Mouse (Mus musculus): Measurements from ENCODE around the gene Nbeal2. TPM values are rescaled to one million over a fixed set of nuclear protein-coding genes. Genes with fewer than 3 reads are reported as not detected.

Nbeal2 gene
- polyA plus RNA-seq, 1 experiment from 2014 or later: 5.0 TPM

DNA sequence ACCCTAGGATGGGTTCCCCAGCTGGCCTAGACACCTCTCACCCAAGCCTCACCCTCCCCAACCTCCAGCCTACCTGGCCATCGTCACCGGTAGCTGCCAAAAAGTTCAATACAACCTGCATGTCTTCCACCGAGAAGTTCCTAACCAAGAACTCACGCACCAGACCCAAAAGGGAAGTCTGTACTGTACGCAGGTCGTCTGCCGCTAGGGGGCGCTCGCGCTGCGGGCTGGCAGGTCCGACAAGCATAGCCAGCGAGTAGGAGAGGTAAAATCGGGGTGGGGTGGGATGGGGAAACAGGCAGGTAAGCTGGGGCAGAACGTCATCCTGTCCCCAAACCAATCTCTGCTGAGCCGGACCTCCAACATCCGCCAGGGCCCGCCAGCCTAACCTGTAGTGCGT is 18.7 kb downstream of the Nbeal2 start:
- 9% methylated on average over 19 of the region's 19 CpGs for WGBS
- Histone ChIP-seq H3K36me3 (ENCODE audit: insufficient read depth, low read length) (peaks cover 19% of the 10 kb centered on the region; the same call in 1 of the 2 replicates), H3K4me2 (replicated peaks; ENCODE audit: low read depth, low read length) (no peak overlapping the region), H3K9ac (replicated peaks; ENCODE audit: low read length) (no peak overlapping the region), H3K9me3 (ENCODE audit: low read length) (no peaks in the 10 kb centered on the region), H3K27ac (ENCODE audit: low read length) (no peak overlapping the region), H3K4me3 (ENCODE audit: low read length) (no peak overlapping the region), H3K4me1 (ENCODE audit: insufficient read depth, low read length) (peaks cover 16% of the 10 kb centered on the region), H3K27me3 (ENCODE audit: insufficient read depth, low read length) (peaks cover 10% of the 10 kb centered on the region; the same call in 1 of the 2 replicates)
- no peak for ATAC-seq (ENCODE audit: low FRiP score, low TSS enrichment)

DNA sequence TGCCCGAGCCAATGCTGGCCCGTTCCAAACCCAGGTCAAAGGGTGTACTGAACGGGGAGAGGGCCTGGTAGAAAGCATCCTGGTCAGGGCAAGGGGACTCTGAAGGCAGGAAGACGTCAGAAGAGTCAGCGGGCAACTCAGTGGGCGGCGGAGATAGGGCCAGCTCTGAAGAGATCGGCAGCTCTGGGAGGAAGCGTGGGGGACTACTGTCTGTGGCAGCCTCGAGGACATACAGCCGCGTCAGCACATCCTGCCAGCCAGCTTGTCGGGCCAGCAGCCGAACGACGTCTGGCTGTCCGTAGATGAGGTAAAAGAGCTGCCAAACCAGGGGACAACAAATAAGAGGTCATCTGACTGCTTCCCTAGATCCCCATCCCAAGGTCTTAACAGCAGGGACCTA is 20.1 kb downstream of the Nbeal2 start:
- ATAC-seq (ENCODE audit: low FRiP score, low TSS enrichment): no peak
- Histone ChIP-seq H3K4me3 (ENCODE audit: low read length) (no peak overlapping the region), H3K9ac (replicated peaks; ENCODE audit: low read length) (no peak overlapping the region), H3K4me2 (replicated peaks; ENCODE audit: low read depth, low read length) (no peak overlapping the region), H3K27ac (ENCODE audit: low read length) (no peak overlapping the region), H3K9me3 (ENCODE audit: low read length) (no peaks in the 10 kb centered on the region), H3K4me1 (ENCODE audit: insufficient read depth, low read length) (peaks cover 16% of the 10 kb centered on the region), H3K27me3 (ENCODE audit: insufficient read depth, low read length) (peaks cover 10% of the 10 kb centered on the region; the same call in 1 of the 2 replicates), H3K36me3 (ENCODE audit: insufficient read depth, low read length) (peaks cover 15% of the 10 kb centered on the region; the same call in 1 of the 2 replicates)
- WGBS: 69% methylated on average over 17 of the region's 17 CpGs

DNA sequence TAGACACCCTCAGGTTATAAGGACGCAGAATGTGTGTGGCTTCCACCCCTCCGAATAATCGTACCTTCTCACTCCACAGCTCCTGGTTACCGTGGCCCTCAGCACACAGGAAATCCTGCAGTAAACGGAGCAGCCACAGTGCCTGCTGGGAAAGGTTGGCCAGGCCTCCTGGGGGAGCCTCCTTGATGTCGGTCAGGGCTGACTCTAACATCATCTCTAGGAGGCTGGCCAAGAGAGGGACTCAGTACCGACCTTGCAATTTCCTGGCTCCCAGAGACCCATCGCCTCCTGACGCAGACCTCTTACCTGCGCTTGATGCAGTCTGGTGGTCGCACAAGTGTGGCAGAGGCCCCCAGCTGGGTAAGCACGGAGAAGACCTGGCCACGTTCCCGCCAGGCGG is 21.3 kb downstream of the Nbeal2 start:
- peaks cover 16% of the 10 kb centered on the region for H3K4me1 ChIP-seq (ENCODE audit: insufficient read depth, low read length)
- H3K27ac ChIP-seq (ENCODE audit: low read length): no peak overlapping the region
- peaks cover 10% of the 10 kb centered on the region; the same call in 1 of the 2 replicates for H3K27me3 ChIP-seq (ENCODE audit: insufficient read depth, low read length)
- ATAC-seq (ENCODE audit: low FRiP score, low TSS enrichment): no peak
- peaks cover 12% of the 10 kb centered on the region for H3K36me3 ChIP-seq (ENCODE audit: insufficient read depth, low read length)
- H3K4me2 ChIP-seq (replicated peaks; ENCODE audit: low read depth, low read length): no peak overlapping the region
- no peaks in the 10 kb centered on the region for H3K9me3 ChIP-seq (ENCODE audit: low read length)
- no peak overlapping the region for H3K4me3 ChIP-seq (ENCODE audit: low read length)
- no peak overlapping the region for H3K9ac ChIP-seq (replicated peaks; ENCODE audit: low read length)
- WGBS: 80% methylated on average over 15 of the region's 15 CpGs

- Histone ChIP-seq H3K4me2 (replicated peaks; ENCODE audit: low read depth, low read length) (peak overlapping the region; percentile 29), H3K9ac (replicated peaks; ENCODE audit: low read length) (no peak overlapping the region), H3K27me3 (ENCODE audit: insufficient read depth, low read length) (peaks cover 10% of the 10 kb centered on the region; the same call in 1 of the 2 replicates), H3K4me3 (ENCODE audit: low read length) (no peak overlapping the region), H3K4me1 (ENCODE audit: insufficient read depth, low read length) (peaks cover 16% of the 10 kb centered on the region), H3K27ac (ENCODE audit: low read length) (no peak overlapping the region), H3K9me3 (ENCODE audit: low read length) (no peaks in the 10 kb centered on the region), H3K36me3 (ENCODE audit: insufficient read depth, low read length) (peaks cover 14% of the 10 kb centered on the region)
- no peak for ATAC-seq (ENCODE audit: low FRiP score, low TSS enrichment)
- WGBS: 22% methylated on average over 30 of the region's 30 CpGs
Measured at GRCm38 (mm10) chr9:110631651-110632275, 22.2 kb downstream of the Nbeal2 start.

DNA sequence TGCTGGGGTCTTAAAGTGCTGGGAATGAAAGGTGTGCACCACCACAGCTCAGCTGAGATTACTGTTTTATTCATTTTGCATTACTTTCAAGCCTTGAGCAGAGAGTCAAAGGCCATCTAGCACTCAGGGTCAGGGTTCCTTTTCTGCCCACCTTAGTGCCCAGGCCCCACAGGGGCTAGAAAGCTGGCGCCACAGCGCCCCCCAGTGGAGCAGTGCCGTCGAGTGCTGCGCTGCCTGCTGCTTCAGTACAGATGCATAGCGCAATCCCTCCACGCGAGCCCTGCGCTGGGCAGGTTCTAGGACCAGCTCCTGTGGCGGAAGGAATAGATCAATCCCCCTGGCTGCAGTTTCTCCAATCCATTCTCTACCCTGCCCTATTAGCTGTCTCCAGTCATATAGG is 22.8 kb downstream of the Nbeal2 start:
- Histone ChIP-seq H3K4me3 (ENCODE audit: low read length) (no peak overlapping the region), H3K9me3 (ENCODE audit: low read length) (no peaks in the 10 kb centered on the region), H3K27ac (ENCODE audit: low read length) (no peak overlapping the region), H3K4me2 (replicated peaks; ENCODE audit: low read depth, low read length) (peak overlapping the region; percentile 29), H3K9ac (replicated peaks; ENCODE audit: low read length) (no peak overlapping the region), H3K27me3 (ENCODE audit: insufficient read depth, low read length) (peaks cover 10% of the 10 kb centered on the region; the same call in 1 of the 2 replicates), H3K36me3 (ENCODE audit: insufficient read depth, low read length) (peaks cover 14% of the 10 kb centered on the region), H3K4me1 (ENCODE audit: insufficient read depth, low read length) (peaks cover 16% of the 10 kb centered on the region)
- WGBS: 26% methylated on average over 10 of the region's 10 CpGs
- ATAC-seq (ENCODE audit: low FRiP score, low TSS enrichment): no peak

GRCm38 (mm10) chr9:110630171-110630570 is 23.8 kb downstream of the Nbeal2 start:
- Histone ChIP-seq H3K36me3 (ENCODE audit: insufficient read depth, low read length) (peaks cover 14% of the 10 kb centered on the region), H3K27ac (ENCODE audit: low read length) (no peak overlapping the region), H3K9me3 (ENCODE audit: low read length) (no peaks in the 10 kb centered on the region), H3K4me1 (ENCODE audit: insufficient read depth, low read length) (peaks cover 21% of the 10 kb centered on the region), H3K4me3 (ENCODE audit: low read length) (no peak overlapping the region), H3K9ac (replicated peaks; ENCODE audit: low read length) (no peak overlapping the region), H3K4me2 (replicated peaks; ENCODE audit: low read depth, low read length) (no peak overlapping the region), H3K27me3 (ENCODE audit: insufficient read depth, low read length) (peaks cover 10% of the 10 kb centered on the region; the same call in 1 of the 2 replicates)
- whole genome bisulfite sequencing: 52% methylated on average over 15 of the region's 15 CpGs
- peak; percentile 42 for ATAC-seq (ENCODE audit: low FRiP score, low TSS enrichment)

DNA sequence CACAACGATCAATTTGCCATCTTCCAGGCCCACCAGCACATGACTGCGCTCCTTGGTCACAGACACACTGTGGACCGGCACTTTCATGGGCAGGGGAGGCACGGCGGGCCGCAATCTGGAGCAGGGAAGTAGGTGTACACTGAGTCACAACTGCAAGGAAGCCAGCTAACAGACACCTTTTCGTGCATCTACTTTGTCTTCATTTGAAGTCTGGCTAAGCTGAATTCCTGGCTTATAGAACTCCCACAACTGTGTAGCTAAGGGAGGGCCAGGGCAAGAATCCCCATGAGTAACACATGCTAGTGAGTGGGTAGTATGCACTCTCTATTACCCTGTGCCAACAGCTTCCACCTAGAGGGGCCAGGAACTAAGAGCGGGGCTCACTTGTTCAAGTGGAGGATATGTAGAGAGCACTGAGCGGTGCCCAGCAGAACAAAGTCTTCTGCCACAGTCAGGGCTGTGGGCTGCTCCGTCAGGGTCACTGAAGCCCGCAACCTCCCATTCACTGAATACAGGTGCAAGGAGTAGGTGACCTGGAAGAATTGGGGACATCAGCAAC is 28.5 kb downstream of the Nbeal2 start:
- ATAC-seq (ENCODE audit: low FRiP score, low TSS enrichment): no peak
- peaks cover 21% of the 10 kb centered on the region for H3K36me3 ChIP-seq (ENCODE audit: insufficient read depth, low read length)
- WGBS: 68% methylated on average over 11 of the region's 11 CpGs

GRCm38 (mm10) chr9:110624361-110625166 is 29.4 kb downstream of the Nbeal2 start, which contains the start of gene Nradd:
TSS of gene Nradd (minus strand) at chr9:110624452.
- H3K27ac ChIP-seq (ENCODE audit: low read length): peak within 1 kb of the TSS; percentile 93
- WGBS: under 1% methylated on average over 41 of the region's 41 CpGs
- H3K36me3 ChIP-seq (ENCODE audit: insufficient read depth, low read length): peaks cover 26% of the 10 kb centered on the region
- H3K4me2 ChIP-seq (replicated peaks; ENCODE audit: low read depth, low read length): peak within 1 kb of the TSS; percentile 87
- peak; percentile 94 for ATAC-seq (ENCODE audit: low FRiP score, low TSS enrichment)
- peak within 1 kb of the TSS; percentile 73 for H3K9ac ChIP-seq (replicated peaks; ENCODE audit: low read length)
- no peaks in the 10 kb centered on the region for H3K27me3 ChIP-seq (ENCODE audit: insufficient read depth, low read length)
- H3K9me3 ChIP-seq (ENCODE audit: low read length): no peaks in the 10 kb centered on the region
- peaks cover 21% of the 10 kb centered on the region for H3K4me1 ChIP-seq (ENCODE audit: insufficient read depth, low read length)
- peak within 1 kb of the TSS; percentile 56 for H3K4me3 ChIP-seq (ENCODE audit: low read length)

More for the DNA sequence above, 28.5 kb downstream of the Nbeal2 start:
- no peaks in the 10 kb centered on the region for H3K27me3 ChIP-seq (ENCODE audit: insufficient read depth, low read length)
- H3K9ac ChIP-seq (replicated peaks; ENCODE audit: low read length): peak overlapping the region; percentile 73
- peaks cover 21% of the 10 kb centered on the region for H3K4me1 ChIP-seq (ENCODE audit: insufficient read depth, low read length)
- H3K27ac ChIP-seq (ENCODE audit: low read length): peak overlapping the region; percentile 93
- no peaks in the 10 kb centered on the region for H3K9me3 ChIP-seq (ENCODE audit: low read length)
- peak overlapping the region; percentile 87 for H3K4me2 ChIP-seq (replicated peaks; ENCODE audit: low read depth, low read length)
- peak overlapping the region; percentile 56 for H3K4me3 ChIP-seq (ENCODE audit: low read length)

DNA sequence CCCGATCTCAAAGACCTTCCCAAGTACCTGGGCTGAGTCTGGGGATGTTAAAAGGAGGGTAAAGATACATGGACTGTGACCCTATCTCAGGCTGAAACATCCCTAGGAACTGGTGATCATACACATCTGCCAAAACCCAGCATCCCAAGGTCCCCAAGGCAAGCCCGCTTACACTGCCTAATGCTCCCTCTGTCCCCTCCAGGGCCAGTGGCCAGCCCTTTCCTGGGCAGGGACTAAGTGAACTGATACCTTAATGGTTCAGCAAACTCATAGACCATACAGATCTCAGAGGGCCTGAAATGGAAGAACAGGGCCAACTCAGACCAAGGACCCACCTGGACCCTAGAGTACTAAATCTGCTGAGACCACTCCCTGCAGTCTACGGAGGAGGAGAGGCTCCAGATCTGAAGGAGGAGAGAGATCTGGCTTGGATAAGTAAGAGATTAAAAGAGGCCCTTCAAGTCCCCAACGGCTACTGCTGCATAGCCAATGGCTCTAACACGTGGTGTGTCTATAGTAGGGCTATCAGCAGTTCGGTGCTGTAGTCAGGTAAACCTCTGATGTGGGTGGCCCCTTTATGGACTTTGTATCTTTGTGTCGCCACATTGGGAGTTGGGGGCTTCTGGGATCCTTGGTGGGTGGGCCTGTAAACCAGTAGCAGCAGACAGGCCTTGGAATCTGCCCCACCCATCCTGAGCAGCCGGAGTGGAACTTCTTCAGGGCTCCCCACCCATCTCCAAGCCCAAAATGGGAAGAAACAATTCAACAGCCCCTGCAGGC is 30.4 kb downstream of the Nbeal2 start:
- H3K4me2 ChIP-seq (replicated peaks; ENCODE audit: low read depth, low read length): peak overlapping the region; percentile 87
- H3K4me1 ChIP-seq (ENCODE audit: insufficient read depth, low read length): peaks cover 21% of the 10 kb centered on the region
- peaks cover 35% of the 10 kb centered on the region for H3K36me3 ChIP-seq (ENCODE audit: insufficient read depth, low read length)
- H3K27me3 ChIP-seq (ENCODE audit: insufficient read depth, low read length): no peaks in the 10 kb centered on the region
- H3K9me3 ChIP-seq (ENCODE audit: low read length): no peaks in the 10 kb centered on the region
- no peak for ATAC-seq (ENCODE audit: low FRiP score, low TSS enrichment)
- peak overlapping the region; percentile 56 for H3K4me3 ChIP-seq (ENCODE audit: low read length)
- H3K9ac ChIP-seq (replicated peaks; ENCODE audit: low read length): peak overlapping the region; percentile 73
- peak overlapping the region; percentile 93 for H3K27ac ChIP-seq (ENCODE audit: low read length)
- WGBS: 21% methylated on average over 8 of the region's 8 CpGs

Data from kidney, embryonic 16.5 days (tissue).